Mouse (Mus musculus) intestine, embryonic 16.5 days (tissue): ENCODE measurements around the gene Trub1. TPM values are rescaled to one million over a fixed set of nuclear protein-coding genes. Genes with fewer than 3 reads are reported as not detected.
A peak's percentile ranks its signal among the peaks of the same experiment; 100 is the strongest.

Experiments used
- ATAC-seq: fragments of 200-750 bp; cut with Nextera tagmentation; 2 replicates; pipeline ENCODE4 v1.8.0; 2017; ENCODE audit warnings: moderate TSS enrichment, moderate library complexity
- H3K27ac ChIP-seq: fragments of 300-500 bp; sonication (generic); 2 replicates; pipeline ENCODE4 v1.5.1; 2014; ENCODE audit warnings: mild to moderate bottlenecking, low read length
- H3K27me3 ChIP-seq: fragments of 300-500 bp; sonication (generic); replicated peaks from 2 replicates; pipeline ENCODE4 v1.6.1; 2014; ENCODE audit warnings: low read length, control low read depth, mixed read lengths; ENCODE audit not compliant: control insufficient read depth, insufficient read depth
- H3K36me3 ChIP-seq: fragments of 300-500 bp; sonication (generic); 2 replicates; pipeline ENCODE4 v1.6.1; 2014; ENCODE audit warnings: low read length, control low read depth; ENCODE audit not compliant: control insufficient read depth, insufficient read depth
- H3K4me1 ChIP-seq: fragments of 300-500 bp; sonication (generic); 2 replicates; pipeline ENCODE4 v1.6.1; 2014; ENCODE audit warnings: low read length, control low read depth, mixed read lengths; ENCODE audit not compliant: control insufficient read depth, insufficient read depth
- H3K4me2 ChIP-seq: fragments of 300-500 bp; sonication (generic); 2 replicates; pipeline ENCODE4 v1.6.1; 2014; ENCODE audit warnings: low read depth, low read length, control low read depth
- H3K4me3 ChIP-seq: fragments of 300-500 bp; sonication (generic); 2 replicates; pipeline ENCODE4 v1.5.1; 2014; ENCODE audit warnings: mild to moderate bottlenecking, low read length
- H3K9ac ChIP-seq: fragments of 300-500 bp; sonication (generic); 2 replicates; pipeline ENCODE4 v1.6.1; 2014; ENCODE audit warnings: low read depth, low read length
- H3K9me3 ChIP-seq: fragments of 300-500 bp; sonication (generic); 2 replicates; pipeline ENCODE4 v1.6.1; 2016; ENCODE audit warnings: low read length, control low read depth; ENCODE audit not compliant: control insufficient read depth
- WGBS: fragments of 180-500 bp; shearing (Covaris S2); extraction: QIAGEN DNeasy Blood & Tissue Kit; methylation state at CpG from one replicate; pipeline ENCODE4 v1.1.7; 2014; 5-methylcytosine and 5-hydroxymethylcytosine counted together
- polyA plus RNA-seq: library from polyadenylated mRNA; unstranded; fragments of >200 nt; fragmentation: Nextera tagmentation; extraction: Ambion mirVana; gene quantifications from 2 replicates; pipeline ENCODE4 v1.2.1, GENCODE M21; 2015

Trub1 gene
- polyA plus RNA-seq, 1 experiment from 2014 or later: 19.8 TPM

GRCm38 (mm10) chr19:57417800-57418580 lies 34.7 kb upstream of the Trub1 start:
- 27% methylated on average over 17 of the region's 17 CpGs for WGBS

GRCm38 (mm10) chr19:57423402-57423801 lies 29.3 kb upstream of the Trub1 start:
- H3K9ac ChIP-seq: no peak overlapping the region
- H3K4me2 ChIP-seq: no peak overlapping the region
- H3K4me3 ChIP-seq: no peak overlapping the region
- H3K36me3 ChIP-seq: no peaks in the 10 kb centered on the region
- H3K27ac ChIP-seq: no peak overlapping the region
- no peaks in the 10 kb centered on the region for H3K27me3 ChIP-seq
- no peaks in the 10 kb centered on the region for H3K9me3 ChIP-seq
- 26% methylated on average over 3 of the region's 3 CpGs for WGBS
- ATAC-seq: no peak
- H3K4me1 ChIP-seq: no peaks in the 10 kb centered on the region

More at GRCm38 (mm10) chr19:57417800-57418580, 34.7 kb upstream of the Trub1 start:
- no peak overlapping the region for H3K27ac ChIP-seq
- H3K4me1 ChIP-seq: no peaks in the 10 kb centered on the region
- peak overlapping the region; percentile 4 for H3K4me3 ChIP-seq
- no peaks in the 10 kb centered on the region for H3K9me3 ChIP-seq
- no peaks in the 10 kb centered on the region for H3K27me3 ChIP-seq
- no peaks in the 10 kb centered on the region for H3K36me3 ChIP-seq
- H3K9ac ChIP-seq: no peak overlapping the region
- H3K4me2 ChIP-seq: peak overlapping the region; percentile 34
- peak; percentile 72 for ATAC-seq

- H3K9me3 ChIP-seq: no peaks in the 10 kb centered on the region
- no peak overlapping the region for H3K4me3 ChIP-seq
- H3K27me3 ChIP-seq: no peaks in the 10 kb centered on the region
- H3K27ac ChIP-seq: no peak overlapping the region
- H3K9ac ChIP-seq: no peak overlapping the region
- H3K36me3 ChIP-seq: no peaks in the 10 kb centered on the region
- WGBS: 94% methylated on average over 15 of the region's 15 CpGs
- no peak for ATAC-seq
- no peaks in the 10 kb centered on the region for H3K4me1 ChIP-seq
- H3K4me2 ChIP-seq: no peak overlapping the region
Measured at GRCm38 (mm10) chr19:57425296-57425695, 27.4 kb upstream of the Trub1 start.

DNA sequence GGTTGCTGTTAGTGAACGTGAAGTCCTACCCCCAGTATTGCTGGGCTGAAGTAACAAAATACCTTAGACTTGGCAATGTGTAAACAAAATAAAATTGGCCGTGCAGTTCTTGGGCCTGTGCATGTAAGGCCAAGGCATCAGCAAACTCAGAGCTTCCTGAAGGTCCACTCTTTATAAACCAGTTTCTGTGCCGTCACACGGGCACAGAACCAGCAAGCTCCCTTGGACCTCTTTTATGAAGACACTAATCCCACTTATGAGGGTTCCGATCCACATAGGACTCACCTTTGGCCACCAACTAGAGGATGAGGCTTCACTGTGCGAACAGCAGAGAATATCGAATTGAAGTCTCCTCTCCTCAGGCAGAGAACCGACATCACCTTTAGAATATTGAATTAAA lies 25.9 kb upstream of the Trub1 start:
- WGBS: 89% methylated on average over 8 of the region's 8 CpGs
- H3K9me3 ChIP-seq: no peaks in the 10 kb centered on the region

DNA sequence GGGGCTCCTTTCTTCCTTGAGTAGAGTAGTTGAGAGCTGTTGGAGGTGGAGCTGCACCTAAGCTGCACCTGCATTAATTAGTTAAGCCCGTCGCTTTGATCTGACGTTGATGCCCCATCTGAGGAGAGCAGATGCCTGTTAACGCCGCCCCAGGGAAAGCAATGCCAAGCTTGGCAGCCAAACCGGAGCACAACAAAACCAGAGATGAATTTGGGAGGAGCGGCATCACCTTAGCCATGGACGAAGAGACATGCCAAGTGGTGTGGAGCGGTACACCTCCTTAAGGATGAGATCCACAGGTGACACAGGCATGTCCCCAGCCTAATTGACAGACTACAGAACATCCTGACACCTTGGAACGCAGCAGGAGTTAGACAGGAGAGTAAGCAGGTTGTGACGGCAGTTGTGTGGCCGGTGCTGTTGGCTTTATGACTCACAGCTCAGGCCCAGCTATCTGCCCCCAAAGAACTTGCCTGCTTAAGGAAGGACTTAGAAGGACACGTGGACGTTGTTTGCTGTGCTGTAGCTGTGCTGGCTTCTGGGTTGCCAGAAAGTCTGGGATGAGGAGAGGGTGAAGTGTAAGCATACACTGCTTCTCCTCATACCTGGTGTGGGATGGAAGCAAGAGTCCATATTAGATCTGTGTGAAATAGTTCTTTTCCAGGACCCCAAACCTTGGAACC lies 24.8 kb upstream of the Trub1 start:
- ATAC-seq: no peak
- H3K4me2 ChIP-seq: no peak overlapping the region
- no peaks in the 10 kb centered on the region for H3K9me3 ChIP-seq
- no peaks in the 10 kb centered on the region for H3K27me3 ChIP-seq
- no peaks in the 10 kb centered on the region for H3K36me3 ChIP-seq
- no peak overlapping the region for H3K27ac ChIP-seq
- H3K9ac ChIP-seq: no peak overlapping the region
- no peaks in the 10 kb centered on the region for H3K4me1 ChIP-seq
- WGBS: 75% methylated on average over 14 of the region's 14 CpGs
- H3K4me3 ChIP-seq: no peak overlapping the region

More for the DNA sequence above, 25.9 kb upstream of the Trub1 start:
- H3K36me3 ChIP-seq: no peaks in the 10 kb centered on the region
- H3K27ac ChIP-seq: no peak overlapping the region
- no peak overlapping the region for H3K4me3 ChIP-seq
- no peaks in the 10 kb centered on the region for H3K4me1 ChIP-seq
- ATAC-seq: no peak
- no peak overlapping the region for H3K9ac ChIP-seq
- no peaks in the 10 kb centered on the region for H3K27me3 ChIP-seq
- no peak overlapping the region for H3K4me2 ChIP-seq

DNA sequence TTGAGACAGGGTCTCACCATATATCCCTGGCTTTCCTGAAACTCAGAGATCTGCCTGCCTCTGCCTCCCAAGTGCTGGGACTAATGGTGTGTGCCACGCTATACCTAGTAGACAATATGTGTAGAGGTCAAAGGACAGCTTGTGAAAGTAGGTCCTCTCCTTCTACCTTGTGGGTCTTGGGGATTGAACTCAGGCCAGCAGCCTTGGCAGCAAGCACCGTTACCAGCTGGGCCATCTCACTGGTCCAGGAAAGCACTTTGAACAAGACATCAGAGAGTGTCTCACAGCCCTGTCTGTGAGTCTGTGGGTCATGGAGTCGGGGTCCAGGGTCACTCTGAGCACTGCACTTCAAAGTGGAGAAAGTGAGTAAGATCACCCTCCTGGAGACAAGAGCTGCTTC lies 24.1 kb upstream of the Trub1 start:
- Histone ChIP-seq H3K27ac (no peak overlapping the region), H3K4me1 (no peaks in the 10 kb centered on the region), H3K9me3 (no peaks in the 10 kb centered on the region), H3K4me2 (no peak overlapping the region), H3K4me3 (no peak overlapping the region), H3K9ac (no peak overlapping the region), H3K27me3 (no peaks in the 10 kb centered on the region), H3K36me3 (no peaks in the 10 kb centered on the region)
- 86% methylated on average over 3 of the region's 3 CpGs for WGBS
- ATAC-seq: no peak

DNA sequence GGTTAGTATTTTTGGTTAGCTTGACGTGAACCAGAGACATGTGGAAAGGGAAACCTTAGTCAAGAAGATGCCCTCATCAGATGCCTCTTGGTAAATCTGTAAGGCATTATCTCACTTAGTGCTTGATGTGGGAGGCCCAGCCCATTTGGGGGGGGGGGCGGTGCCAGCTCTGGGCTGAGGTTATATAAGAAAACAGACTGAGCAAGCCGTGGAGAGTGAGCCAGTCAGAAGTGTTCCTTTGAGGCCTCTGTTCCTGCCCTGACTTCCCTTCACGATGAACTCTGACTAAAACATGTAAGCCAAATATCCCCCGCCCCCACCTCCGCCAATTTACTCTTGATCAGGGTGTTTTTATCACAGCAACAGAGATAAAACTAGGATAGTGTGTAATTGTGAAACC lies 22.8 kb upstream of the Trub1 start:
- no peaks in the 10 kb centered on the region for H3K27me3 ChIP-seq
- no peaks in the 10 kb centered on the region for H3K36me3 ChIP-seq
- 57% methylated on average over 6 of the region's 6 CpGs for WGBS
- no peak overlapping the region for H3K4me2 ChIP-seq
- no peak overlapping the region for H3K4me3 ChIP-seq
- ATAC-seq: no peak
- no peak overlapping the region for H3K27ac ChIP-seq
- no peaks in the 10 kb centered on the region for H3K9me3 ChIP-seq
- H3K9ac ChIP-seq: no peak overlapping the region
- no peaks in the 10 kb centered on the region for H3K4me1 ChIP-seq

GRCm38 (mm10) chr19:57431476-57431875 lies 21.2 kb upstream of the Trub1 start:
- Histone ChIP-seq H3K9ac (no peak overlapping the region), H3K4me3 (no peak overlapping the region), H3K4me1 (no peaks in the 10 kb centered on the region), H3K4me2 (no peak overlapping the region), H3K27ac (no peak overlapping the region), H3K36me3 (no peaks in the 10 kb centered on the region), H3K27me3 (no peaks in the 10 kb centered on the region), H3K9me3 (no peaks in the 10 kb centered on the region)
- no peak for ATAC-seq
- WGBS: 51% methylated on average over 6 of the region's 6 CpGs

DNA sequence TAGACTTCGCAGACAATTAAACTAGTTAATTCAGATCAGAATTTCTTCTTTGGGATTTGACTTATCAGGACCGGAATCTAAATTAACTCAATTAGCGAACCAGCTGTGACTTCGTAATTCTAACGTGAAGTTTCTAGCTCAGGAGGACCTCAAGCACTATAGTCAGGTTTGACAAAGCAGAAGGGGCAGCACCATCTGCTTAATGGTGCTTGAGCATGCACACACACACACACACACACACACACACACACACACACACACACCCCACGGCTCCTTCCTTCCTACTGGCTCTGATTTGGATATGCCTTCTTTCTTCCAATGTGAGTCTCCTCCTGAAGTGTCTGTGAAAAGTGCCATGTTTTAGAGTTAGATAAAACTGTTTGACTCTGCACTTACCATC lies 18.7 kb upstream of the Trub1 start:
- WGBS: 89% methylated on average over 6 of the region's 6 CpGs

More for the DNA sequence above, 18.7 kb upstream of the Trub1 start:
- H3K4me2 ChIP-seq: no peak overlapping the region
- no peak overlapping the region for H3K27ac ChIP-seq
- ATAC-seq: no peak
- no peak overlapping the region for H3K4me3 ChIP-seq
- H3K27me3 ChIP-seq: no peaks in the 10 kb centered on the region
- H3K9ac ChIP-seq: no peak overlapping the region
- no peaks in the 10 kb centered on the region for H3K36me3 ChIP-seq
- H3K4me1 ChIP-seq: peaks cover under 1% of the 10 kb centered on the region; the same call in 1 of the 2 replicates
- no peaks in the 10 kb centered on the region for H3K9me3 ChIP-seq
